In the genomic region with DNA sequence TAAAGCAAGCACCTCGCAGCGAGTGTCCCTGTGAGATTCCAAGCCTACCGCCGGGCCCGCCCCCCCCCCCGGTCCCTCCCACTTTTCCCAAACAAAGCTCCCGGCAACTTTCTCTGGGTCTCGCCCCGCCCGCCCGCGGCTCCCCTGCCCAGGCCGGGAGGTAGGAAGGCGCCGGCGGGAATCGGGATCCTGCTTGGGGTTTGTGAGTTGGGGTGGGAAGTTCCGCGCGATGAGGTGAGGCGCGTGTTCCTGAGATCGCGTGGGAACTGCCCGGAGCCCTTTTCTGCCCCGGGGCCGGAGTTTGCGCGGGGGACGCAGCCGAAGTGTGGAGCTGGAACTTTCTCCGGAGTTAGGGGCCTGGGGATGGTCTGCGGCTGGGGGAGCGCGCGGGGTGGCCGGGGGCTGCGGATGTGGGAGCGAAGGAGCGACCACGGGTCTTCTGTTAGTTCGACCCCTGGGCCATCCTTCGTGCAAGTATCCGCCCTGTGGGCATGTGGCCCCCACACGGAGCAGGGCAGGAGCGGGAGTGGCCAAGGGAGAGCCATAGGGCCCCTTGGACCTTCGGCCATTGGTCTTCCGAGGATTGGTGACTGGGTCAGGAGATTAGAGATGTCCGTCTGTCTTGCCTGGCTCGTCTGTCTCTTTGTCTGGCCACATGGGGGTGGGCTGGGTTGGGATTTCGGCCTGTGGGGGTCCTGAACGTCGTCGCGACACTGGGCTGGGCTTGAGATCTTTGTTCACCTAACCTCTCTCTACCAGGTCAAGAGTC, we compare ENCODE assay signal across 8 mouse cellular contexts. TPM values are rescaled to one million over a fixed set of nuclear protein-coding genes. Genes with fewer than 3 reads are reported as not detected.
A peak's percentile ranks its signal among the peaks of the same experiment; 100 is the strongest.
DNase-seq lines count a peak whose midpoint lies in the region; TF ChIP-seq lines count a peak whose summit lies in the region.

A gene (plus strand): TSS at position 81 of the 769 bp plus-strand sequence.

- H3K4me1 ChIP-seq in embryonic facial prominence, embryonic 10.5 days: peaks cover 63% of the 10 kb centered on the region

- TF ChIP-seq CTCF in layer of hippocampus, adult 2 months (conservative IDR thresholded peaks at IDR 0.05): no peak

- intact Hi-C loops in heart, postnatal 25 days (cut with DNase I): no loop called here

- no peaks in the 10 kb centered on the region for H3K9me3 ChIP-seq in embryonic facial prominence, embryonic 10.5 days

- WGBS in embryonic facial prominence, embryonic 10.5 days: under 1% methylated on average over 55 of the region's 55 CpGs

- peaks cover 32% of the 10 kb centered on the region for H3K27me3 ChIP-seq in embryonic facial prominence, embryonic 10.5 days (replicated peaks; ENCODE audit: low read depth, poor library complexity, severe bottlenecking)

- peak within 1 kb of the TSS; percentile 53 for H3K4me3 ChIP-seq in layer of hippocampus, adult 2 months
- peak within 1 kb of the TSS; percentile 84 for H3K4me3 ChIP-seq in embryonic facial prominence, embryonic 10.5 days

- H3K36me3 ChIP-seq in embryonic facial prominence, embryonic 10.5 days (replicated peaks): peaks cover 41% of the 10 kb centered on the region

- DNase-seq in layer of hippocampus, adult 2 months (ENCODE audit: low spot score in 2 of 2): no peak
- DNase-seq in layer of hippocampus, postnatal 14 days (ENCODE audit: low spot score in 2 of 2): no peak
- peak; percentile 90 for DNase-seq in embryonic facial prominence, embryonic 10.5 days (ENCODE audit: low spot score)
- peak; percentile 39 for DNase-seq in heart, postnatal 25 days (ENCODE audit: low spot score)
- DNase-seq in liver: peak; percentile 57
- peak; percentile 82 for DNase-seq in neural tube, embryonic 10.5 days (ENCODE audit: extremely low spot score, low spot score)
- no peak for DNase-seq in right cerebral cortex, postnatal 36 days (ENCODE audit: low spot score in 2 of 2)
- DNase-seq in spleen, postnatal 10 days (ENCODE audit: low spot score in 2 of 2): no peak

- no peak within 1 kb of the TSS for H3K27ac ChIP-seq in layer of hippocampus, adult 2 months
- H3K27ac ChIP-seq in embryonic facial prominence, embryonic 10.5 days (replicated peaks): peak within 1 kb of the TSS; percentile 99

RNA-seq across cellular contexts. Expression of the gene that starts here (rescaled TPM):
- 1 to 10 TPM; 4.3 to 5.7 TPM for total RNA-seq in layer of hippocampus, adult 2 months (2021)
- 10 to 100 TPM in 1 of 2 experiments, 1 to 10 TPM in 1; 6.9 to 11.5 TPM for total RNA-seq in layer of hippocampus, postnatal 14 days (2021)
- polyA plus RNA-seq in embryonic facial prominence, embryonic 10.5 days (2016; fragmentation: Nextera tagmentation; extraction: Ambion mirVana): 394 and 421 TPM in 2 replicates
- 10 to 100 TPM in 1 of 2 experiments, 1 to 10 TPM in 1; 7.0 to 12.0 TPM for total RNA-seq in heart, postnatal 25 days (2021)

Comparison
In these comparisons a context has a peak if more than half of its experiments do, and no peak if none do; other contexts are left out.
1. DNase-seq: peak in embryonic facial prominence, embryonic 10.5 days (single experiment), heart, postnatal 25 days (single experiment), liver (single experiment) and neural tube, embryonic 10.5 days (single experiment); none in layer of hippocampus, adult 2 months (0 of 2), layer of hippocampus, postnatal 14 days (0 of 2), right cerebral cortex, postnatal 36 days (0 of 2) and spleen, postnatal 10 days (0 of 2).